33 mouse cellular contexts compared by ENCODE assay signal in the genomic region with DNA sequence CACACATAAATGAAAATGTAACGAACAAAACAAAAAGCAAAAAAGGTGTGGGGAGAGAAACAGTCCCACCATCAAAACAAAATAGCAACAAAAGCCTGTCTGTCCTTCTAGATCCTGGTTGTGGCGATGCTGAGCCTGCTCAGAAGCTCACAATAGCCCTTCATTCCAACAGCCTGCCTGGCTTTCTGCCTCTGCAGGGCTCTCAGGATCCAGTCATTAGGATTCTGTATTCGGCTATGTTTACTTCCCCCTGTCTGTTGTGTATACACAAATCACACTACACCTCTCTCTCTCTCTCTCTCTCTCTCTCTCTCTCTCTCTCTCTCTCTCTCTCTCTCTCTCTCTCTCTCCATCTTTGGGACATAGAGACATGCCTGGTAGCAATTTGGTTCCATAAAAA.
DNase-seq lines count a peak whose midpoint lies in the region; ATAC-seq and TF ChIP-seq lines count a peak whose summit lies in the region.
"Had no signal": no experiment of that assay in that cellular context is flagged by ENCODE, and none has a peak within 500 bp of the region (broad histone marks: within the 10 kb centered on the region; RNA-seq: fewer than 3 reads in every experiment).

No protein-coding gene starts in this region.

- no peak for TF ChIP-seq EP300 in lung, postnatal 0 days (IDR thresholded peaks at IDR 0.05)

- ATAC-seq in lung, embryonic 14.5 days (ENCODE audit: insufficient read depth): peak; percentile 68
- no peak for ATAC-seq in lung, postnatal 0 days
- ATAC-seq in midbrain, embryonic 16.5 days: no peak
- no peak for ATAC-seq in midbrain, embryonic 14.5 days (ENCODE audit: low FRiP score, low TSS enrichment)
- ATAC-seq in forebrain, embryonic 13.5 days: no peak
- ATAC-seq: forebrain, embryonic 16.5 days; Patski had no signal

- TF ChIP-seq CTCF in lung, embryonic 14.5 days (IDR thresholded peaks at IDR 0.05; ENCODE audit: low read depth): no peak
- no peak for TF ChIP-seq CTCF in lung, postnatal 0 days (IDR thresholded peaks at IDR 0.05)

- no peak overlapping the region for H3K4me3 ChIP-seq in lung, embryonic 14.5 days (ENCODE audit: low read depth, low read length)
- H3K4me3 ChIP-seq in lung, postnatal 0 days (ENCODE audit: low read depth, low read length): no peak overlapping the region
- H3K4me3 ChIP-seq in midbrain, embryonic 16.5 days (ENCODE audit: low read depth, low read length): no peak overlapping the region
- H3K4me3 ChIP-seq in midbrain, embryonic 14.5 days (replicated peaks; ENCODE audit: low read depth, low read length): no peak overlapping the region
- H3K4me3 ChIP-seq in limb, embryonic 10.5 days: no peak overlapping the region
- no peak overlapping the region for H3K4me3 ChIP-seq in forebrain, embryonic 13.5 days
- H3K4me3 ChIP-seq: embryonic facial prominence, embryonic 10.5 days; embryonic facial prominence, embryonic 13.5 days; erythroblast, embryonic 14.5 days; forebrain, embryonic 12.5 days; heart, adult 2 months; heart, embryonic 10.5 days; heart, embryonic 13.5 days; hindbrain, embryonic 12.5 days; hindbrain, embryonic 15.5 days had no signal

- 37% methylated on average over 3 of the region's 3 CpGs for WGBS in lung, embryonic 14.5 days
- WGBS in lung, postnatal 0 days: 39% methylated on average over 3 of the region's 3 CpGs
- 43% methylated on average over 3 of the region's 3 CpGs for WGBS in midbrain, embryonic 16.5 days
- 62% methylated on average over 3 of the region's 3 CpGs for WGBS in midbrain, embryonic 14.5 days
- 56% methylated on average over 3 of the region's 3 CpGs for WGBS in limb, embryonic 10.5 days
- WGBS in forebrain, embryonic 13.5 days: 41% methylated on average over 3 of the region's 3 CpGs

- H3K27ac ChIP-seq in lung, embryonic 14.5 days (ENCODE audit: low read depth): no peak overlapping the region
- no peak overlapping the region for H3K27ac ChIP-seq in lung, postnatal 0 days (ENCODE audit: low read length)
- H3K27ac ChIP-seq in midbrain, embryonic 16.5 days (ENCODE audit: low read length): 0 out of 2 replicates have a peak overlapping the region, but pooled peaks have one; percentile 32
- H3K27ac ChIP-seq in midbrain, embryonic 14.5 days (replicated peaks; ENCODE audit: low read depth, low read length): no peak overlapping the region
- peak overlapping the region; percentile 12; the same call in 1 of the 2 replicates for H3K27ac ChIP-seq in limb, embryonic 10.5 days
- H3K27ac ChIP-seq in forebrain, embryonic 13.5 days: no peak overlapping the region
- H3K27ac ChIP-seq: embryonic facial prominence, embryonic 10.5 days; forebrain, embryonic 12.5 days; heart, adult 2 months; heart, embryonic 13.5 days; hindbrain, embryonic 12.5 days; hindbrain, embryonic 15.5 days had no signal

- no peak overlapping the region for H3K4me2 ChIP-seq in lung, embryonic 14.5 days
- H3K4me2 ChIP-seq in lung, postnatal 0 days (replicated peaks; ENCODE audit: low read depth, low read length): no peak overlapping the region
- no peak overlapping the region for H3K4me2 ChIP-seq in midbrain, embryonic 16.5 days (ENCODE audit: low read length)
- H3K4me2 ChIP-seq in midbrain, embryonic 14.5 days (ENCODE audit: low read length): no peak overlapping the region
- no peak overlapping the region for H3K4me2 ChIP-seq in forebrain, embryonic 13.5 days
- H3K4me2 ChIP-seq: embryonic facial prominence, embryonic 13.5 days; forebrain, embryonic 12.5 days; heart, embryonic 13.5 days; hindbrain, embryonic 12.5 days; hindbrain, embryonic 15.5 days had no signal

- no peaks in the 10 kb centered on the region for H3K27me3 ChIP-seq in lung, embryonic 14.5 days (ENCODE audit: insufficient read depth, low read length)
- H3K27me3 ChIP-seq in lung, postnatal 0 days (replicated peaks; ENCODE audit: insufficient read depth, low read length): no peaks in the 10 kb centered on the region
- no peaks in the 10 kb centered on the region for H3K27me3 ChIP-seq in midbrain, embryonic 16.5 days (ENCODE audit: control insufficient read depth, insufficient read depth, low read depth, low read length)
- H3K27me3 ChIP-seq in midbrain, embryonic 14.5 days (ENCODE audit: control insufficient read depth, insufficient read depth, low read length): no peaks in the 10 kb centered on the region
- no peaks in the 10 kb centered on the region for H3K27me3 ChIP-seq in limb, embryonic 10.5 days (ENCODE audit: low read depth, poor library complexity, severe bottlenecking)
- no peaks in the 10 kb centered on the region for H3K27me3 ChIP-seq in forebrain, embryonic 13.5 days
- H3K27me3 ChIP-seq: CH12.LX; embryonic facial prominence, embryonic 13.5 days; forebrain, embryonic 12.5 days; heart, embryonic 13.5 days; hindbrain, embryonic 12.5 days; hindbrain, embryonic 15.5 days; Patski had no signal

- DNase-seq in lung, embryonic 14.5 days: peak; percentile 78
- DNase-seq in lung, postnatal 0 days (ENCODE audit: low spot score): no peak
- DNase-seq in lung, postnatal 10 days: peak; percentile 71
- no peak for DNase-seq in lung, adult 18-20 months
- DNase-seq in midbrain, embryonic 14.5 days: no peak
- DNase-seq in limb, embryonic 10.5 days (ENCODE audit: low spot score): no peak
- DNase-seq: adrenal gland, postnatal 10 days; adrenal gland, postnatal 36 days; B cell, adult 2 months; cerebellum, adult 11 months; cerebellum, adult 2 months; cerebellum, adult 9-11 months; cerebellum, postnatal 25 days; embryo, embryonic 11 days; gastrocnemius, postnatal 10 days; gastrocnemius, postnatal 36 days; heart, adult 2 months; heart, postnatal 14 days; heart, postnatal 4 days had no signal

- H3K9me3 ChIP-seq in lung, embryonic 14.5 days (ENCODE audit: low read depth, low read length): no peaks in the 10 kb centered on the region
- no peaks in the 10 kb centered on the region for H3K9me3 ChIP-seq in lung, postnatal 0 days (ENCODE audit: low read length)
- no peaks in the 10 kb centered on the region for H3K9me3 ChIP-seq in midbrain, embryonic 16.5 days (replicated peaks; ENCODE audit: control insufficient read depth, low read length, poor library complexity, severe bottlenecking)
- H3K9me3 ChIP-seq in midbrain, embryonic 14.5 days (ENCODE audit: control insufficient read depth, low read length): no peaks in the 10 kb centered on the region
- H3K9me3 ChIP-seq in limb, embryonic 10.5 days (replicated peaks): no peaks in the 10 kb centered on the region
- no peaks in the 10 kb centered on the region for H3K9me3 ChIP-seq in forebrain, embryonic 13.5 days (replicated peaks)
- H3K9me3 ChIP-seq: embryonic facial prominence, embryonic 10.5 days; embryonic facial prominence, embryonic 13.5 days; forebrain, embryonic 12.5 days; G1E; heart, embryonic 10.5 days; heart, embryonic 13.5 days; hindbrain, embryonic 12.5 days; hindbrain, embryonic 15.5 days had no signal

- H3K36me3 ChIP-seq in lung, embryonic 14.5 days (ENCODE audit: insufficient read depth): no peaks in the 10 kb centered on the region
- no peaks in the 10 kb centered on the region for H3K36me3 ChIP-seq in lung, postnatal 0 days (ENCODE audit: insufficient read depth, low read length)
- H3K36me3 ChIP-seq in midbrain, embryonic 16.5 days (ENCODE audit: control insufficient read depth, insufficient read depth, low read length): no peaks in the 10 kb centered on the region
- no peaks in the 10 kb centered on the region for H3K36me3 ChIP-seq in midbrain, embryonic 14.5 days (ENCODE audit: control insufficient read depth, insufficient read depth, low read length)
- no peaks in the 10 kb centered on the region for H3K36me3 ChIP-seq in limb, embryonic 10.5 days
- H3K36me3 ChIP-seq in forebrain, embryonic 13.5 days (ENCODE audit: poor library complexity, severe bottlenecking): no peaks in the 10 kb centered on the region
- H3K36me3 ChIP-seq: embryonic facial prominence, embryonic 10.5 days; embryonic facial prominence, embryonic 13.5 days; forebrain, embryonic 12.5 days; G1E; heart, embryonic 10.5 days; heart, embryonic 13.5 days; hindbrain, embryonic 12.5 days; hindbrain, embryonic 15.5 days had no signal

- no peak overlapping the region for H3K9ac ChIP-seq in lung, embryonic 14.5 days
- no peak overlapping the region for H3K9ac ChIP-seq in lung, postnatal 0 days (replicated peaks; ENCODE audit: low read depth)
- no peak overlapping the region for H3K9ac ChIP-seq in midbrain, embryonic 16.5 days (ENCODE audit: low read depth, low read length)
- no peak overlapping the region for H3K9ac ChIP-seq in midbrain, embryonic 14.5 days (replicated peaks; ENCODE audit: low read length)
- H3K9ac ChIP-seq in forebrain, embryonic 13.5 days: no peak overlapping the region
- H3K9ac ChIP-seq: embryonic facial prominence, embryonic 13.5 days; forebrain, embryonic 12.5 days; heart, embryonic 13.5 days; hindbrain, embryonic 12.5 days; hindbrain, embryonic 15.5 days had no signal

- H3K4me1 ChIP-seq in lung, embryonic 14.5 days (ENCODE audit: insufficient read depth): peaks cover 9% of the 10 kb centered on the region
- no peaks in the 10 kb centered on the region for H3K4me1 ChIP-seq in lung, postnatal 0 days (ENCODE audit: insufficient read depth, low read depth, low read length)
- H3K4me1 ChIP-seq in midbrain, embryonic 16.5 days (ENCODE audit: control insufficient read depth, insufficient read depth, low read length): peaks cover 33% of the 10 kb centered on the region
- H3K4me1 ChIP-seq in midbrain, embryonic 14.5 days (ENCODE audit: control insufficient read depth, insufficient read depth, low read length): peaks cover 14% of the 10 kb centered on the region; the same call in 1 of the 2 replicates
- H3K4me1 ChIP-seq in limb, embryonic 10.5 days: peaks cover 66% of the 10 kb centered on the region
- H3K4me1 ChIP-seq in forebrain, embryonic 13.5 days: peaks cover 46% of the 10 kb centered on the region

Comparison
In these comparisons a context has a peak if more than half of its experiments do, and no peak if none do; other contexts are left out.
1. DNase-seq: peak in lung, embryonic 14.5 days (single experiment) and lung, postnatal 10 days (single experiment); none in lung, postnatal 0 days (single experiment), lung, adult 18-20 months (0 of 2), midbrain, embryonic 14.5 days (single experiment) and limb, embryonic 10.5 days (single experiment).
2. H3K27ac ChIP-seq: peak in midbrain, embryonic 16.5 days (single experiment) and limb, embryonic 10.5 days (single experiment); none in lung, embryonic 14.5 days (single experiment), lung, postnatal 0 days (single experiment), midbrain, embryonic 14.5 days (single experiment) and forebrain, embryonic 13.5 days (single experiment).